Mouse (Mus musculus): ENCODE measurements around the gene 8030474K03Rik.
"Not testable (repeated sequence)": the region's sequence is repeated elsewhere in the genome, so short reads cannot be mapped to it uniquely, and the experiment has no call there.

The 8030474K03Rik gene

GRCm38 (mm10) chrX:101794342-101794741, at the start of gene 8030474K03Rik, which contains the start of gene Gm4779:
Gene 8030474K03Rik (plus strand): TSS chrX:101794656.
Gene Gm4779 (minus strand): TSS chrX:101794423.
- DNase-seq = no peak

DNA sequence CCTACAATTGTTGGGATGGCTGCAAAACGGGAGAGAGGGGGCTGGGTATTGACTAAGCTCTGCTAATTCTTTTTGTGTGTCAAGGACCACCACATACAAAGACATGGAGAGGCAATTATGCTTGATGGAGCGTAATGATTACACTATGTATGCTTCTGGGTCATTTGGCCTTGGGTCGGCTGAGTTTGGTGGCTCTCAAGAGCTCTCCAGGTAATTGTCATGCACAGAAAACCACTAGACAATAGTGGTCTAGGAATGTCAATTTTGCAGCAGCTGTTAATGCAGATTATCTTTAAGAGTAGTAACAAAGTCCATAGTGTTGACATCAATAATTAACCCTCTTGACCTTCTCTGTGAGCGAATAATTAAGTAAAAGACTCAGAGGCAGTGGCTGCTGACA, 44.3 kb upstream of the 8030474K03Rik start:
- DNase-seq = no peak

DNA sequence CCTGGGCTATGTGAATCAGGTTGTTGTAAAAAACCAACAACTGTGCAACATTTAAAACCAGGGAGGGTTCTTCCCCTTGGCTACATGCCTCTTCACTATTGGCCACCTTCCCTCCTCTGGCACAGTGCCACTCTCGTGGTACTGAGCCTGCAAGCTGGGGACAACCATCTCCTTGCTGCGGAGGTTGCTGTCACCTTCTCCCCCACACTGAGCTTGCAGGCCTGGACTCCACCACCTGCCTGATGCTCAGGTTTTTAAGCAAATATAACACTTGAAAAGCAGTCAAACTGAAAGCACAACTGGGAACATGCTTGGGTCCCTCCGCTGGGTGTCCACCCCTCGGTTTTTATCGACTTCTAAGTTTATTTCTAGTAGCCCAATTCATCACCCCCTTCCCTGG, 40.0 kb upstream of the 8030474K03Rik start:
- peak; percentile 29 for DNase-seq

DNA sequence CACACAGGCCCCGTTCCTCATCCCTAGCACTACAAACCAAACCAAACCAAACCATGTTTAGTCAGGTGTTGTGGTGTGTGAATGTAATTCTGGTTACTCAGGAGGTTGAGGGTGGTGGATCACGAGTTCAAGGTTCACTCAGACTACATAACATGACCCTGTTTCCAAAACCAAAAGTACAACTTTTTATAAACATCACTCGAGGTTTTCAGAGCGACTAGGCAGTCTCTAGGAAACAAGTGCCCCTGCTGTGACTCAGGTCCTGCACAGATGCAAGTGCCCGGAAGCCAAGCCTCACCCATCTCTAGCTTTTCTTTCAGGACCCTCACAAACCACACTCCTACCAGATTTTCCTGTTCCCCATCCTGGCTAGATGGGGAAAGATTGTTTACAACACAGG, 29.8 kb upstream of the 8030474K03Rik start:
- DNase-seq = no peak

GRCm38 (mm10) chrX:101765111-101765510, 29.3 kb upstream of the 8030474K03Rik start:
- no peak for DNase-seq

DNA sequence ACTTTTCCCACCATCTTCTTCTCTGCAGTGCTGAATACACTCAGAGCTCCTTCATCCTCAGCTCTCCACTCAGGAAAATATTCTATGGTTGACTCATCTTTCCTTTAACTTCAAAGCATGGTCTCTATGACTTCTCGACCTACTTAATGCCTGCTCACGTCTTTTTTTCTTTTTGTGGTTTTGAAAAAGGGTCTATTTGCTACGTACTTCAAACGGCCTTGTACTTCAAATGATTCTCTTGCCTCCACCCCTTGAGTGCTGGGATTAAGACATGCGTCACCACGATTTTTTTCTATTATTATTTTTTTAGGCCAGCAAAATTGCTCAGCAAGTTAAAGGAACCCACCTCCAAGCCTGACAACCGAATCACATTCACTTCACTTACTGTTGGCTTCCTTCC, 27.2 kb upstream of the 8030474K03Rik start:
- no peak for DNase-seq

DNA sequence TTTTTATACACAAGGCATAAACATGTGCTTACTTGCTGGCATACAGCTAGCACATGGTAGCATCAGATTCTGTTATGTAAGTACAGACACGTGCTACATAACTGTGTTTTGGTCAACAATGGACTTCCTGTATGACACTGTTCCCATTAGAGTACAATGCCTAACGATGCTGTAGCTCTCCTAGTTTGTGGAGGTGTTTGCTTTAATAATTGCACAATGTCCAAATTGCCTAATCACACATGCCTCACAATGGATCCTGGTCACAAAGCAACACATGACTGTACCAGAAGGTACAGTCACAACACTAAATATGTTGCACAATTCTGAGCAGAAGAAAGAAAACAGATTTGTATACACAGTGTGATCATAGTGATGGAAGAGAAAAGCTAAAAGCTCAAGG, 25.0 kb upstream of the 8030474K03Rik start:
- no peak for DNase-seq

- DNase-seq = no peak
Observed at GRCm38 (mm10) chrX:101770307-101770706, 24.1 kb upstream of the 8030474K03Rik start.

- DNase-seq = peak; percentile 50
Observed at GRCm38 (mm10) chrX:101772035-101772434, 22.4 kb upstream of the 8030474K03Rik start.

DNA sequence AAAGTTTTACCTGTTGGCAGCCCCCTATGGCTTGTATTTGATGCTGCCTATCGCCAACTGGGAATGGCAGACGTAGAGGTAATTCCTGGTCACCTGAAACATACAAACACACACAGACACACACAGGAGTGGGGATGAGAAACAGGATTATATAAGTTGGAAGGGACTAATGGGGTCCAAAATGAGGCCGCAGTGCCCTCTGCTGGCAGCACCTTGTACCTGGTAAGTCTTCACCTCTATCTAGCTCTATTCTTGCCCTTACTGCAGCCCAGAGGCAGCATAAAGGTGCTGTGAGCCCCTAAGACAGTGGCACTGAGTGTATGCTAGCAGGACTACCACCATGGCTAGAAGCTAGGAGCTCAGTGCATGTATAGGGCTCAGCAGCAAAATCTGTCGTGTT, 2.9 kb upstream of the 8030474K03Rik start:
- DNase-seq = peak; percentile 64

DNA sequence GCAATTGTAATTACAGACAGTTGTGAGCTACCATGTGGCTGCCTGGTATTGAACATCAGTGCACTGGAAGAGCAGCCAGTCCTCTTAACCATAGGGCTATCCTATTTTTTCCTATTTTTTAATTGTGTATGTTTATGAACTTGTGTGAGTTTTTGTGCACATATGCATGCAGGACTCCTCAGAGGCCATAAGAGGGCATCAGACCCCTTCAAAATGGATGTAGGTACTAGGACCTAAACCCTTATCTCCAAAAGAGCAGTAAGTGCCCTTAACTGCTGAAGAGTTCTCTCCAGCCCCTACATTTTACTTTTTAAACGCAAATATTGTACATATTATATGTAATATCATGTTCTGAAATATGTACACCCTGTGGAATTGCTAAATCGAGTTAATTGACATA, 11.1 kb downstream of the 8030474K03Rik start:
- no peak for DNase-seq

DNA sequence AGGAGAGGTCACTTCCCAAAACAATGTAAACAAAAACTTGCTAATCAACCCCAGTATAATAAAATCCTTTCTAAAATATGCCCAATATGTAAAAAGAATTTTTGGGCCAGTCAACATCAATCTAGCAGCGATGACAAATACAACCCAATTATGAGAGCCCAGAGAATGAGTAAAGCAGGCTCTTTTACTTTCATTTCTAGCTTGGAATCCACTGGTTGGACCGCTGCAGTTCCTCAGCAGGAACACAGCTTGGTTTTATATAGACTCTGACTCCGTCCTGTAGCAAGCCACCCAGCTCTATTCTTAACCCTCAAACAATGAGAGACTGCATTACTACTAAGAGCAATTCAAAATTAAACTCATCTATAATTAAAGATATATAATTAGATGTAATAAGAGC, 17.3 kb downstream of the 8030474K03Rik start:
- no peak for DNase-seq

GRCm38 (mm10) chrX:101819163-101819562, 24.7 kb downstream of the 8030474K03Rik start:
- DNase-seq = no peak

GRCm38 (mm10) chrX:101819980-101820379, 25.5 kb downstream of the 8030474K03Rik start:
- DNase-seq = not testable (repeated sequence)

- DNase-seq = no peak
Observed at GRCm38 (mm10) chrX:101847191-101847795, 52.8 kb downstream of the 8030474K03Rik start.

Measured in right cerebral cortex, postnatal 4 days (tissue).